Mouse (Mus musculus): ENCODE data around the gene Ash1l.

DNA sequence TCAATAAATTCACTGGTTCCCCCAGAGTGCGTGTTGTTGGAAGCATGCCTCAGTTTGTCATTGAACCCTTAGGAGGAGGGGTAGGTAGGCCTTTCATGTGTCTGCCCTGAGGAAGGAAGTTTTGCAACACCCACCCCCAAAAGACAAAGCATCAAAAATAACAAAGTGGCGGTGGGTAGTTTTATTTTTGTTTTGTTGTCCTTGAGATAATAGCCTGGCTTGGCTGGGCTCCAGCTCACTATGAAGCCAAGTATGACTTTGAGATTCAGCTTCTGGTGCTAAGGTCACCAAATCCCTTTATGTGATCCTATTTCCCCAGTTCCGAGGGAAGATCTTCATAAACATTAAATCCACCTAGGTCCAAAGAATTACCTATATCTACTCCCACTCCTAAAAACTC lies 173.8 kb downstream of the Ash1l start:
- no peak for TF ChIP-seq POLR2A (IDR thresholded peaks at IDR 0.05; ENCODE audit: borderline replicate concordance, control insufficient read depth, low read depth, low read length)
- no peak for TF ChIP-seq CTCF (IDR thresholded peaks at IDR 0.05; ENCODE audit: control insufficient read depth, insufficient read depth, low read length)
